21 mouse cellular contexts compared by ENCODE assay signal in the genomic region with DNA sequence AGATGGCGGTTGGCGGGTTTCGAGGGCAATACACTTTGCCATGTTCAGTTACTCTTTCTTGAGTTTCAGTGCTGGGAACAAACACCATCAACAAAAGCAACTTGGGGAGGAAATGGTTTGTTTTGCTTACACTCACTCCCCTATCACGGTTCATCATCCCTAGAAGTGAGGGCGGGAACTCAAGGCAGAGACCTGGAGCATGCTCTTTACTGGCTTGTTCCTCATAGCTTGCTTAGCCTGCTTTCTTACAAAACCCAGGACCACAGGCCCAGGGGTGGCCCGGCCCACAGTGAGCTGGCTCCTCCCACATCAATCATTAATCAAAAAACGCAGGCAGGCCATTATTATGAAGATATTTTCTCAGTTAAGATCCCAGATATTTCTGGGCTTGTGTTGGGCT.
DNase-seq lines count a peak whose midpoint lies in the region; ATAC-seq and TF ChIP-seq lines count a peak whose summit lies in the region.
"Had no signal": no experiment of that assay in that cellular context is flagged by ENCODE, and none has a peak within 500 bp of the region (broad histone marks: within the 10 kb centered on the region; RNA-seq: fewer than 3 reads in every experiment).

No protein-coding gene starts in this region.

- H3K4me3 ChIP-seq in embryonic facial prominence, embryonic 13.5 days, result no peak overlapping the region
- H3K4me3 ChIP-seq in embryonic facial prominence, embryonic 10.5 days, result no peak overlapping the region
- no peak overlapping the region for H3K4me3 ChIP-seq in kidney, embryonic 15.5 days (replicated peaks)
- no peak overlapping the region for H3K4me3 ChIP-seq in stomach, postnatal 0 days (ENCODE audit: low read depth, low read length)
- H3K4me3 ChIP-seq: forebrain, embryonic 13.5 days; heart, adult 2 months; hindbrain, embryonic 15.5 days; left cerebral cortex, adult 2 months had no signal

- TF ChIP-seq EP300 in stomach, postnatal 0 days (optimal IDR thresholded peaks at IDR 0.05), result no peak

- TF ChIP-seq CTCF in stomach, postnatal 0 days (IDR thresholded peaks at IDR 0.05; ENCODE audit: low read depth), result no peak

- no peak overlapping the region for H3K9ac ChIP-seq in embryonic facial prominence, embryonic 13.5 days
- no peak overlapping the region for H3K9ac ChIP-seq in kidney, embryonic 15.5 days
- no peak overlapping the region for H3K9ac ChIP-seq in stomach, postnatal 0 days (ENCODE audit: low read length)
- H3K9ac ChIP-seq: forebrain, embryonic 13.5 days; hindbrain, embryonic 15.5 days; liver, embryonic 14.5 days had no signal

- no peak for ATAC-seq in embryonic facial prominence, embryonic 13.5 days (ENCODE audit: insufficient number of reproducible peaks, insufficient read depth, low FRiP score, low TSS enrichment, low read depth)
- ATAC-seq in kidney, embryonic 15.5 days (replicated peaks; ENCODE audit: low FRiP score), result peak; percentile 81
- no peak for ATAC-seq in stomach, postnatal 0 days (ENCODE audit: low FRiP score, low TSS enrichment)
- ATAC-seq in megakaryocyte-erythroid progenitor cell, adult 5-6 weeks (replicated peaks; ENCODE audit: low FRiP score, low TSS enrichment, poor library complexity, severe bottlenecking), result no peak
- ATAC-seq: forebrain, embryonic 13.5 days; intestine, embryonic 16.5 days had no signal

- WGBS in embryonic facial prominence, embryonic 13.5 days, result 77% methylated on average over 7 of the region's 7 CpGs
- WGBS in embryonic facial prominence, embryonic 10.5 days, result 84% methylated on average over 7 of the region's 7 CpGs
- 47% methylated on average over 7 of the region's 7 CpGs for WGBS in kidney, embryonic 15.5 days
- WGBS in stomach, postnatal 0 days, result 79% methylated on average over 7 of the region's 7 CpGs

- no peak overlapping the region for H3K4me2 ChIP-seq in embryonic facial prominence, embryonic 13.5 days
- H3K4me2 ChIP-seq in kidney, embryonic 15.5 days, result peak overlapping the region; percentile 28
- no peak overlapping the region for H3K4me2 ChIP-seq in stomach, postnatal 0 days (replicated peaks; ENCODE audit: low read depth)
- H3K4me2 ChIP-seq: forebrain, embryonic 13.5 days; hindbrain, embryonic 15.5 days had no signal

- no peaks in the 10 kb centered on the region for H3K36me3 ChIP-seq in embryonic facial prominence, embryonic 13.5 days
- H3K36me3 ChIP-seq in embryonic facial prominence, embryonic 10.5 days (replicated peaks), result no peaks in the 10 kb centered on the region
- no peaks in the 10 kb centered on the region for H3K36me3 ChIP-seq in kidney, embryonic 15.5 days
- no peaks in the 10 kb centered on the region for H3K36me3 ChIP-seq in stomach, postnatal 0 days (ENCODE audit: control insufficient read depth, insufficient read depth, low read length)
- H3K36me3 ChIP-seq: hindbrain, embryonic 15.5 days had no signal

- H3K27ac ChIP-seq in embryonic facial prominence, embryonic 13.5 days, result peak overlapping the region; percentile 24; the same call in 1 of the 2 replicates
- no peak overlapping the region for H3K27ac ChIP-seq in embryonic facial prominence, embryonic 10.5 days (replicated peaks)
- peak overlapping the region; percentile 81 for H3K27ac ChIP-seq in kidney, embryonic 15.5 days
- H3K27ac ChIP-seq in stomach, postnatal 0 days (replicated peaks), result 0 out of 2 replicates have a peak overlapping the region, but pooled peaks have one; percentile 30
- H3K27ac ChIP-seq: forebrain, embryonic 13.5 days; heart, adult 2 months; hindbrain, embryonic 15.5 days; left cerebral cortex, adult 2 months; liver, embryonic 14.5 days had no signal

- H3K4me1 ChIP-seq in embryonic facial prominence, embryonic 13.5 days, result peaks cover 8% of the 10 kb centered on the region
- no peaks in the 10 kb centered on the region for H3K4me1 ChIP-seq in embryonic facial prominence, embryonic 10.5 days
- H3K4me1 ChIP-seq in kidney, embryonic 15.5 days, result peaks cover 23% of the 10 kb centered on the region
- H3K4me1 ChIP-seq in stomach, postnatal 0 days (replicated peaks; ENCODE audit: control insufficient read depth, insufficient read depth), result no peaks in the 10 kb centered on the region
- H3K4me1 ChIP-seq: forebrain, embryonic 13.5 days; hindbrain, embryonic 15.5 days had no signal

- H3K9me3 ChIP-seq in embryonic facial prominence, embryonic 13.5 days, result no peaks in the 10 kb centered on the region
- H3K9me3 ChIP-seq in embryonic facial prominence, embryonic 10.5 days, result no peaks in the 10 kb centered on the region
- no peaks in the 10 kb centered on the region for H3K9me3 ChIP-seq in kidney, embryonic 15.5 days (replicated peaks)
- no peaks in the 10 kb centered on the region for H3K9me3 ChIP-seq in stomach, postnatal 0 days (ENCODE audit: control insufficient read depth, low read length)
- H3K9me3 ChIP-seq: forebrain, embryonic 13.5 days; hindbrain, embryonic 15.5 days had no signal

- DNase-seq in embryonic facial prominence, embryonic 10.5 days (ENCODE audit: low spot score), result no peak
- DNase-seq in kidney, postnatal 10 days, result no peak
- peak; percentile 40 to 48 for DNase-seq in kidney, postnatal 4 days
- no peak for DNase-seq in stomach, postnatal 0 days (ENCODE audit: low spot score)
- DNase-seq in ovary, postnatal 36 days (ENCODE audit: low spot score), result no peak
- DNase-seq: adrenal gland, postnatal 25 days; cerebellum, adult 11 months; cerebellum, postnatal 14 days; gastrocnemius, postnatal 10 days; heart, adult 2 months; heart, postnatal 36 days; lung, postnatal 14 days; retina, postnatal 1 day had no signal

- H3K27me3 ChIP-seq in embryonic facial prominence, embryonic 13.5 days, result no peaks in the 10 kb centered on the region
- H3K27me3 ChIP-seq in embryonic facial prominence, embryonic 10.5 days (replicated peaks; ENCODE audit: low read depth, poor library complexity, severe bottlenecking), result no peaks in the 10 kb centered on the region
- no peaks in the 10 kb centered on the region for H3K27me3 ChIP-seq in kidney, embryonic 15.5 days
- H3K27me3 ChIP-seq in stomach, postnatal 0 days (ENCODE audit: control insufficient read depth, insufficient read depth, low read length), result no peaks in the 10 kb centered on the region
- H3K27me3 ChIP-seq: forebrain, embryonic 13.5 days; hindbrain, embryonic 15.5 days had no signal

Comparison
In these comparisons a context has a peak if more than half of its experiments do, and no peak if none do; other contexts are left out.
1. DNase-seq: peak in kidney, postnatal 4 days (2 of 2); none in embryonic facial prominence, embryonic 10.5 days (single experiment), kidney, postnatal 10 days (single experiment), stomach, postnatal 0 days (single experiment) and ovary, postnatal 36 days (single experiment).